Comparison of ENCODE assay signal across 28 mouse cellular contexts in genomic region chr12:97047674-97048073, GRCm38 (mm10).
DNase-seq lines count a peak whose midpoint lies in the region; ATAC-seq lines count a peak whose summit lies in the region.
"Had no signal": no experiment of that assay in that cellular context is flagged by ENCODE, and none has a peak within 500 bp of the region (broad histone marks: within the 10 kb centered on the region; RNA-seq: fewer than 3 reads in every experiment).

No protein-coding gene starts in this region.

- no peaks in the 10 kb centered on the region for H3K27me3 ChIP-seq in embryonic facial prominence, embryonic 14.5 days (replicated peaks; ENCODE audit: control insufficient read depth, insufficient read depth, low read length)
- no peaks in the 10 kb centered on the region for H3K27me3 ChIP-seq in embryonic facial prominence, embryonic 10.5 days (replicated peaks; ENCODE audit: low read depth, poor library complexity, severe bottlenecking)
- H3K27me3 ChIP-seq: embryonic facial prominence, embryonic 15.5 days; heart, embryonic 15.5 days; neural tube, embryonic 15.5 days; stomach, embryonic 15.5 days had no signal

- ATAC-seq in embryonic facial prominence, embryonic 14.5 days (ENCODE audit: low read depth) = no peak
- ATAC-seq: forebrain, embryonic 16.5 days; inflammation-experienced regulatory T-cells, adult 6 months had no signal

- no peak overlapping the region for H3K27ac ChIP-seq in embryonic facial prominence, embryonic 14.5 days (replicated peaks; ENCODE audit: low read depth, low read length)
- H3K27ac ChIP-seq in embryonic facial prominence, embryonic 10.5 days (replicated peaks) = no peak overlapping the region
- H3K27ac ChIP-seq: embryonic facial prominence, embryonic 15.5 days; forebrain, embryonic 10.5 days; gastrocnemius, adult 2 months; heart, embryonic 15.5 days; hindbrain, embryonic 14.5 days; neural tube, embryonic 15.5 days; stomach, embryonic 15.5 days had no signal

- no peak overlapping the region for H3K4me2 ChIP-seq in embryonic facial prominence, embryonic 14.5 days (ENCODE audit: low read depth, low read length)
- H3K4me2 ChIP-seq: embryonic facial prominence, embryonic 15.5 days; heart, embryonic 15.5 days; hindbrain, embryonic 14.5 days; midbrain, embryonic 11.5 days; neural tube, embryonic 15.5 days; stomach, embryonic 15.5 days had no signal

- H3K36me3 ChIP-seq in embryonic facial prominence, embryonic 14.5 days (ENCODE audit: control insufficient read depth, insufficient read depth, low read length) = no peaks in the 10 kb centered on the region
- no peaks in the 10 kb centered on the region for H3K36me3 ChIP-seq in embryonic facial prominence, embryonic 10.5 days (replicated peaks)
- H3K36me3 ChIP-seq: embryonic facial prominence, embryonic 15.5 days; forebrain, embryonic 10.5 days; G1E; heart, embryonic 15.5 days; neural tube, embryonic 15.5 days; stomach, embryonic 15.5 days had no signal

- 63% methylated on average over 2 of the region's 2 CpGs for WGBS in embryonic facial prominence, embryonic 14.5 days
- WGBS in embryonic facial prominence, embryonic 10.5 days = 89% methylated on average over 2 of the region's 2 CpGs

- peaks cover 6% of the 10 kb centered on the region; the same call in 1 of the 2 replicates for H3K9me3 ChIP-seq in embryonic facial prominence, embryonic 14.5 days (ENCODE audit: control insufficient read depth, low read length)
- H3K9me3 ChIP-seq in embryonic facial prominence, embryonic 10.5 days = no peaks in the 10 kb centered on the region
- H3K9me3 ChIP-seq: embryonic facial prominence, embryonic 15.5 days; heart, embryonic 15.5 days; neural tube, embryonic 15.5 days; stomach, embryonic 15.5 days had no signal

- H3K4me3 ChIP-seq in embryonic facial prominence, embryonic 14.5 days (ENCODE audit: low read depth, low read length) = no peak overlapping the region
- no peak overlapping the region for H3K4me3 ChIP-seq in embryonic facial prominence, embryonic 10.5 days
- H3K4me3 ChIP-seq: embryonic facial prominence, embryonic 15.5 days; forebrain, embryonic 10.5 days; gastrocnemius, adult 2 months; heart, embryonic 15.5 days; neural tube, embryonic 15.5 days; stomach, embryonic 15.5 days had no signal

- H3K4me1 ChIP-seq in embryonic facial prominence, embryonic 14.5 days (ENCODE audit: control insufficient read depth, insufficient read depth, low read length) = no peaks in the 10 kb centered on the region
- H3K4me1 ChIP-seq in embryonic facial prominence, embryonic 10.5 days = no peaks in the 10 kb centered on the region
- H3K4me1 ChIP-seq: embryonic facial prominence, embryonic 15.5 days; forebrain, embryonic 10.5 days; heart, embryonic 15.5 days; neural tube, embryonic 15.5 days; stomach, embryonic 15.5 days had no signal

- H3K9ac ChIP-seq in embryonic facial prominence, embryonic 14.5 days (ENCODE audit: low read depth, low read length) = no peak overlapping the region
- H3K9ac ChIP-seq: embryonic facial prominence, embryonic 15.5 days; heart, embryonic 15.5 days; hindbrain, embryonic 14.5 days; neural tube, embryonic 15.5 days; stomach, embryonic 15.5 days had no signal

- peak; percentile 41 for DNase-seq in embryonic facial prominence, embryonic 14.5 days (ENCODE audit: low spot score)
- DNase-seq in embryonic facial prominence, embryonic 10.5 days (ENCODE audit: low spot score) = no peak
- peak; percentile 68 for DNase-seq in right cerebral cortex, adult 18-20 months
- DNase-seq in right cerebral cortex, postnatal 25 days = no peak
- DNase-seq in fibroblast of lung, adult 2 months (ENCODE audit: low read depth) = peak; percentile 87
- peak; percentile 90 for DNase-seq in telencephalon, adult 2 months (ENCODE audit: low read depth, low spot score)
- no peak for DNase-seq in lung, postnatal 4 days
- DNase-seq in adrenal gland, adult 2 months = no peak
- DNase-seq: adrenal gland, adult 8-10 months; cerebellum, adult 8-10 months; cerebellum, postnatal 36 days; embryo, embryonic 11 days; gastrocnemius, adult 2 months; heart, postnatal 4 days; kidney, adult 18-20 months; kidney, postnatal 4 days; thymus, adult 18-20 months; thymus, postnatal 4 days had no signal

Comparison
In these comparisons a context has a peak if more than half of its experiments do, and no peak if none do; other contexts are left out.
1. DNase-seq: peak in embryonic facial prominence, embryonic 14.5 days (single experiment), right cerebral cortex, adult 18-20 months (single experiment), fibroblast of lung, adult 2 months (single experiment) and telencephalon, adult 2 months (single experiment); none in embryonic facial prominence, embryonic 10.5 days (single experiment), right cerebral cortex, postnatal 25 days (single experiment), lung, postnatal 4 days (0 of 2) and adrenal gland, adult 2 months (single experiment).